Mouse (Mus musculus): ENCODE measurements around the gene Spryd4. TPM values are rescaled to one million over a fixed set of nuclear protein-coding genes. Genes with fewer than 3 reads are reported as not detected.
"Not testable (repeated sequence)": the region's sequence is repeated elsewhere in the genome, so short reads cannot be mapped to it uniquely, and the experiment has no call there.

Spryd4 gene
- polyA plus RNA-seq, 1 experiment: 9.8 TPM

DNA sequence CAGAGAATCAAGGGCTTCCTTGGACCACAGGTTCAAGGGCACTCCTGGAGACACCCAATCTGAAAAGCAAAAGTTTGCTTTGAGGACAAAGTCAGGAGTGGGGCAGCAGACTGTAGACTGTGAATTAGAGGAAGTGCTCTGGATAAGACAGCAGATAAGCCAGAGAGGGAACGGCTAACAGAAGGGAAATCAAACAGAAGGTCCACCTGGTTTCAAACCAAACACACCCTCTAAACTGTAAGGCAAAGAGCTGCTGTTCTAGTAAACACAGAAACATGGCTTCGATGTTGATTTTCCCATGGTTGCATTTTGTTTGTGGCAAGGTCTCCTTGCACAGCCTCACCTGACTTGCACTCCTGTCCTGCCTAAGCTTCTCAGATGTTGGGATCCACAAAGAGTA lies 20.1 kb downstream of the Spryd4 start:
- no peak for DNase-seq (ENCODE audit: extremely low spot score in 1 of 2, low spot score in 1 of 2)

DNA sequence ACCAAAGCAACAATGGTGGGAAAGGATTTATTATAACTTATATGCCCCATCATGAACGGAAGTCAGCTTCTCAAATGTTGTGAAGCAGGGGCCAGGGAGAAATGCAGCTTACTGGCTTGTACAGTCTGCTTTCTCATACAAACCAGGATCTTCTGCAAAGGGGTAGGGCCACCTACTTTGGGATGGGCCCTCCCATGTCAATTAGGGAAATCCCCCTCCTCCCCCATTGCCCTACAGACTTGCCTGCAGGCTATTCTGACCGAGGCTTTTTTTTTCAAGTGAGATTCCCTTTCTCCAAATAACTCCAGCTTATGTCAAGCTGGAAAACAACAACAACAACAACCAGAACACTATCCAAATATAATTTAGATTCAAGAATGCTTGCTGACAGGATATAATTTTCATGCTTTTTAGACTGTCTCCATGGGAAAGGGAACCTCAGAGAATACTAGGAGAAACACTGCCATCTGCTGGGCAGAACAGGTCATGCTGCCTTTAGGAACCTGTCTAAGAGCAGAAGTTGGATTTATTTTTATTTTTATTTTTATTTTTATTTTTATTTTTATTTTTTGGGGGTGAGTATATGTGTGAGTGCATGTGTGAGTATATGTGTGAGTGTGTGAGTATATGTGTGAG lies 23.2 kb downstream of the Spryd4 start:
- peak; percentile 48 to 93 for DNase-seq (ENCODE audit: extremely low spot score in 1 of 2, low spot score in 1 of 2)

DNA sequence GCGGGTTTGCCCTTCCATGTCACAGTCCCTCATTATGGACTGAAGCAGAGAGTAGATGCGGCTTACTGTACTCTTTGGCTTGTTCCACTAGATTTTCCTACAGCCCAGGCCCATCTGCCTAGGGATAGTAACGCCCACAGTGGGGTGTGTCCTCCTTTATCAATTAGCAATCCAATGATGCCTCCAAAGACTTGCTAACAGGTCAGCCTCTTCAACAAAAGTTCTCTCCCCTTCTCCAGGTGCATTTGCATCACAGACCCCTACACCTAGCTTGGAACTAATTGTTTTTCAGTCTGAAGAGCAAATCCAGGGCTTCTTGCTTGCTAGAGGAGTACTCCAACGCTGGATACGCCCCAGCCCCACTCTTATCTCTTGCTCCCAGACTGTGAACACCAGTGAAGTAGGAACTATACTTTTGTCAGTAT lies 24.4 kb downstream of the Spryd4 start:
- no peak for DNase-seq (ENCODE audit: extremely low spot score in 1 of 2, low spot score in 1 of 2)

DNA sequence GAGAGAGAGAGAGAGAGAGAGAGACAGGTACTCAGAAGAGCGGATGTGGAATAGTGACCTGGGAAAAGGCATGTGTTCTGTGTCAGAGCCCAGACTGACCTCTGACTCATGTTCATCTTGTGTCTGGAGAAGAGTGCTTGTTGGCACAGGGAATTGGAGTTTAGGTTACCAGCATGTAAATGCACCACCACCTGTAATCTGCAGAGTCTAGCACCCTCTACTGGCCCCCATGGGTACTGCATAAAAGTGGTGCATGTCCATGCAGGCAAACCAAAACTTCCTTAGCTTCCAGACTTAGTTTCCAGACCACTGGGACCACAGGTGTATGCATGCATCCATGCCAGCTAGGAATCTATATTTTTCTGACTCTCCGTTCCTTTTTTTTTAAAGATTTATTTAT lies 25.6 kb downstream of the Spryd4 start:
- peak in 1 of 2 experiments; percentile 86 for DNase-seq (ENCODE audit: extremely low spot score in 1 of 2, low spot score in 1 of 2)

DNA sequence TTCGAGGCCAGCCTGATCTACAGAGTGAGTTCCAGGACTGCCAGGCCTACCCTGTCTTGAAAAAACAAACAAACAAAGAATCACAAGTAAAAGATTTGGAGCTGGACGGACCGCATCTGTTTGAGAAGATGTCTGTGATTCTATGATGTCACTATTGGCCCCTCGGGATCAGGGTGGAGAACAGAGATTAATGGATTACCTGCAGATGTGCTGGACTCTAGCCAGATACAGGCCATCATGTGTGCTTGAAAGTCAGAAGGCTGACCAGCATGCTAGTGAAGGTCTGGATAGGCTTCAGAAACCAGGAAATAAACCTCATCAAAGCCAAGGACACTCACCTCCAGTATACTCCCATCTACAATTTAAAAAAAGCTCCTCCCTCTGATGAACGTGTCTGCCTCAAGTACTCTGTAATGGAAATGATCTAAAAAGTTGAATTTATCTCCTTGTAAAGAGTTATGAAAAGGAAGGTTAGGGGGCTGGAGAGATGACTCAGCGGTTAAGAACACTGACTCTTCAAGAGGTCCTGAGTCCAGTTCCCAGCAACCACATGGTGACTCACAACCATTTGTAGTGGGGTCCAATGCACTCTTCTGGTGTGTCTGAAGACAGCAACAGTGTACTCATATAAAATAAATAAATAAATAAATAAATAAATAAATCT lies 26.2 kb downstream of the Spryd4 start:
- no peak for DNase-seq (ENCODE audit: extremely low spot score in 1 of 2, low spot score in 1 of 2)

DNA sequence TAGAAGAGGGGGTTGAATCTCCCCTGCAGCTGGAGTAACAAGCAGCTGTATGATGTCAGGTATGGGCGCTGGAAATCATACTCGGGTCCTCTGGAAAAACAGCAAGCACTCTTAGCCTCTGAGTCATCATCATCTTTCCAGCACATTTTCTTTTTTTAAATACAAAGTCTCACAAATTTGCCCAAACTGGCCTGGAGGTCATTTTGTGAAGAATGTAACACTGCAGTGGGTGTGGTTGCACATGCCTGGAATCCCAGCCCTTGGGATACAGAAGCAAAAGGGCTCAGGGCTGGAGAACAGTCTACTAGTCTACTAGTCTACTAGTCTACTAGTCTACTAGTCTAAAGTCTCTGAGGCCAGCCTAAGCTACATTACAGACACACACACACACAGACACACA lies 27.3 kb downstream of the Spryd4 start:
- DNase-seq (ENCODE audit: extremely low spot score in 1 of 2, low spot score in 1 of 2): no peak

DNA sequence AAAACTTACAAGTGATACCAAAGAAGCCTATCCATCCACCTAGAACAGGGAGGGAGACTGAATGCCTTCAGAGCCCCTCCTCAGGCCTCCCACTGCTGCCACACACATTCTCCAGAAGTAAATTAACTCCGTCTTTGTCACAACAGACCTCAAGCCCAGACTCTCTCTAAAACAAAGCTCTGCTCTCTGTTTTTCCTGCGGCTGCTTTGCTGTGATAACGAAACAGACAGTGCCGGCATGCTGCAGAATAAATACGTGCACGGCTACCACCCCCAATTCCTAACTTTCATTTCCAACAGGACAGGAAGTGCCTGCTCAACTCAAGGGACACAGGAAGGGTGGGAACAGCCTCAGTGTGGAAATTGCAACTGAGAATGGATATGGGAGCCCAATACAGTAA lies 31.6 kb downstream of the Spryd4 start, which contains the start of gene Rbms2:
Rbms2 (minus strand) TSS at position 309 of the 400 bp plus-strand sequence.
- DNase-seq (ENCODE audit: extremely low spot score in 1 of 2, low spot score in 1 of 2): no peak

DNA sequence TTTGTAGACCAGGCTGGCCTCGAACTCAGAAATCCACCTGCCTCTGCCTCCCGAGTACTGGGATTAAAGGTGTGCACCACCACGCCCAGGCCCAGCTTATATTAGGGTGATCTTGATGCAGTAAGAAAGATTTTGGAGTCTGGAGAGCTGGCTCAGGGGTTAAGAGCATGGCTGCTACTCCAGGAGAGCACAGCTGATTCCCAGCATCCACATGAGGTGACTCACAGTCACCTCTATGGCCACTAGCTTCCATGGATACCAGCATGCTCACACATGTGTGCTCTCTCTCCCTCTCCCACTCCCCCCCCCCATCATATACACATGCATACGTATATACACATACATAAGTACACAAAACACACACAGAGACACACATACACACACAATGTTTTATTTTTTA lies 34.3 kb downstream of the Spryd4 start:
- DNase-seq (ENCODE audit: extremely low spot score in 1 of 2, low spot score in 1 of 2): no peak

DNA sequence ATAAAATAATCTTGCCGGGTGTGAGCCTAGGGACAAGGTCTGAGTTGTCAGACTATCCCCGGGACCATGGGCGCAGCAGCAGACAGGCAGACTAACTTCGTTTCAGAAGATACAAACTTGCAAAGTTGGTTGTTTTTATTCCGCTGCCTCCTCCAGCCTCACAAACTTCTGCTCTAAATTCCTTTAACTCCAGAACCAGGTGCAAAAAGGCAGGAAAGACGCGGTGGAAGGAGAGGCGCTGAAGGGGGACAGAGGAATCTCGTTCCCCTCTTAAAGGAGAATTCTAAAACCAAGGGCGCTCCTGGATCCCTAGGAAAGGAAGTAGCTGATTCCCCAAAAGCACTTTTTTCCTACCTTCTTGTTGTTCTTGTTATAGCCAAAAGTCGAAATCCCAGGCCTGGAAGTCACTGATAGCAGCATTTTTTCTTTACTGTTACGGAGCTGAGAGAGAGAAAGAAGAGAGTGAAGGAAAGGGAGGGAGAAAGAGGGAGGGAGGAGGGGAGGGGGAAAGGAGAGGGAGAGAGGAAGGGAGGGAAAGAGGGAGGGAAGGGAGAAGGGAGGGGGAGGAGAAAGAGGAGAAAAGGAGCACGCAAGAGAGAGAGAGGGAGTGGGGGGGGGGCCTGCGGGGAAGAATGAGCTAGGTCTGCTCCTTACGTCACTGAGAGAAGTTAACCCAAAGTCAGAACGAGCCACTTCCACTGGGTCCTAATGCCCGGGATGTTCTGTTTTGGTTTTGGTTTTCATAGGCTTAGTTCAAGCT lies 35.4 kb downstream of the Spryd4 start:
- DNase-seq (ENCODE audit: extremely low spot score in 1 of 2, low spot score in 1 of 2): peak; percentile 38 to 71

DNA sequence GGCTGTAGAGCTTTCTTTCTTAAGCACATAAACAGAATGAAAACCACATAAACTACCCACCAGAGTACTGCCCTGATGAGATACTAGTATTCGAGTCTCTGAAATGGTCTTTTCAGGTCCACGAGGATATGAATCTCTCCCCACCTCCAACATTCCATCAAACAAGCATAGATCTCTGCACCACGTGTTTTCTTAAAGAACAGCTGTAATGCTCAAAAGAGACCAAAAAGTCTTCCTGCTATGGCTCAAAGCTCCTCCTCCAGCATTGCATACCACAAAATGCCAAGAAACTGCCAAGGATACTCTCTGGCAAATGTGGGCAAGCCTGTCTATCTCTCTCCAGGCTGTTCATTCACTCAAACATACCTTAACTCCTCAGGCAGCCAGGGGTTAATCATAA lies 36.3 kb downstream of the Spryd4 start:
- DNase-seq (ENCODE audit: extremely low spot score in 1 of 2, low spot score in 1 of 2): no peak

DNA sequence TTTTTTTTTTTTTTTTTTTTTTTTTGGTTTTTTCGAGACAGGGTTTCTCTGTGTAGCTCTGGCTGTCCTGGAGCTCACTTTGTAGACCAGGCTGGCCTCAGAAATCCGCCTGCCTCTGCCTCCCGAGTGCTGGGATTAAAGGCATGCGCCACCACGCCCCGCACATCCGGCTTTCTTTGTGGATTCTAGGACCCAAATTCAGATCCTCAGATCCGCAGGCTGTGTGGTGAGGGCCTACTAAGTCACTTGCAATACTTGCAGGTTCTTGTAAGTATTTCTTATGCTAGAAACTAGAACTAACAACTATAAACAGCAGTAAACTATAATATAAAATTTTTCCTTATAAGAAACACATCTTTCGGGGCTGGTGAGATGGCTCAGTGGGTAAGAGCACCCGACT lies 40.3 kb downstream of the Spryd4 start:
- DNase-seq (ENCODE audit: extremely low spot score in 1 of 2, low spot score in 1 of 2): not testable (repeated sequence)

DNA sequence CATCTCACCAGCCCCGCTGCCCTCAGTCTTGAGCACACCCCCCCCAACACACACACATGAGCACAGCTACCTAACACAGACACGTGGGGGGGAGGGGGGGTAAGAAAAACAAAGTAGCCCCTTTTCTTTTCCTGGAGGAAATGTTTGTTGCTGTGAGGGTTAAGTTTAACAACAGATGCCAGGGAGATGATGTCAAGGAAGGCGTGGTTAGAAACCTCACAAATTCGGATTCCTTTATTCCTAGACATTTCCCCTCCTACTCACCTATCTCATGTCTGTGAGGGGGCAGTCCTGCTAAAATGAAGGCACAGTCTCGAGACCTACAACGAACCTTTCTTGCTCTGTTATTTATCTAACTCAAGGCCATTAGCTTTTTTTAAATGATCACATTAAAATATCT lies 44.5 kb downstream of the Spryd4 start:
- DNase-seq (ENCODE audit: extremely low spot score in 1 of 2, low spot score in 1 of 2): no peak

DNA sequence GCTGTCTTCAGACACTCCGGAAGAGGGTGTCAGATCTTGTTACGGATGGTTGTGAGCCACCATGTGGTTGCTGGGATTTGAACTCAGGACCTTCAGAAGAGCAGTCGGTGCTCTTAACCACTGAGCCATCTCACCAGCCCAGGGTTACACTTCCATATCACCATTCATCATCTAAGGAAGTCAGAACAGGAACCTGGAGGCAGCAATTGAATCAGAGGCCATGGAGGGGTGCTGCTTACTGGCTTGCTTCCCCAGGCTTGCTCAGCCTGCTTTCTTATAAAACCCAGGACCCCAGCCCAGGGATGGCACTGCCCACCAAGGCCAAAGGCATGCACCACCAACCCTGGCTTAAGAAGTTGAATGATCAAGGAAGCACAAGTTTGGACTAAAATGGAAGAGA lies 45.9 kb downstream of the Spryd4 start:
- not testable (repeated sequence) for DNase-seq (ENCODE audit: extremely low spot score in 1 of 2, low spot score in 1 of 2)

Other genes starting within 250 kb of the Spryd4 start
- gene Hsd17b6, start 204.2 kb downstream of the Spryd4 start, polyA plus RNA-seq (2012; rRNA removed): 0.10 and 0.29 TPM in 2 replicates
- 9.5 and 9.9 TPM in 2 replicates for gene Prim1, start 196.6 kb downstream of the Spryd4 start, polyA plus RNA-seq (2012; rRNA removed)
- 238 and 244 TPM in 2 replicates for gene Naca, start 176.2 kb downstream of the Spryd4 start, polyA plus RNA-seq (2012; rRNA removed)
- gene Ptges3, start 152.9 kb downstream of the Spryd4 start, polyA plus RNA-seq (2012; rRNA removed): 80.8 and 83.1 TPM in 2 replicates
- gene Atp5b, start 128.5 kb downstream of the Spryd4 start, polyA plus RNA-seq (2012; rRNA removed): 1,563 and 1,614 TPM in 2 replicates
- gene Baz2a, start 120.2 kb downstream of the Spryd4 start, polyA plus RNA-seq (2012; rRNA removed): 36.0 TPM in 2 replicates
- 19.1 and 20.1 TPM in 2 replicates for gene Rbms2, start 31.5 kb downstream of the Spryd4 start, polyA plus RNA-seq (2012; rRNA removed)
- 37.6 and 39.4 TPM in 2 replicates for gene Gls2, start 17.4 kb downstream of the Spryd4 start, polyA plus RNA-seq (2012; rRNA removed)
- not detected in 2 replicates for gene Mip, start 14.0 kb upstream of the Spryd4 start, polyA plus RNA-seq (2012; rRNA removed)
- 5.1 and 5.3 TPM in 2 replicates for gene Timeless, start 20.3 kb upstream of the Spryd4 start, polyA plus RNA-seq (2012; rRNA removed)
- not detected in 2 replicates for gene Apon, start 42.3 kb upstream of the Spryd4 start, polyA plus RNA-seq (2012; rRNA removed)
- gene Apof, start 56.9 kb upstream of the Spryd4 start, polyA plus RNA-seq (2012; rRNA removed): 0.23 and 0.58 TPM in 2 replicates
- 29.6 and 33.3 TPM in 2 replicates for gene Stat2, start 58.8 kb upstream of the Spryd4 start, polyA plus RNA-seq (2012; rRNA removed)
- 0.34 TPM in 2 replicates for gene Il23a, start 86.9 kb upstream of the Spryd4 start, polyA plus RNA-seq (2012; rRNA removed)
- gene Pan2, start 91.5 kb upstream of the Spryd4 start, polyA plus RNA-seq (2012; rRNA removed): 25.0 and 26.8 TPM in 2 replicates
- 64.4 and 65.1 TPM in 2 replicates for gene Cnpy2, start 110.7 kb upstream of the Spryd4 start, polyA plus RNA-seq (2012; rRNA removed)
- 233 and 236 TPM in 2 replicates for gene Cs, start 125.9 kb upstream of the Spryd4 start, polyA plus RNA-seq (2012; rRNA removed)
- 89.1 and 94.8 TPM in 2 replicates for gene Coq10a, start 157.2 kb upstream of the Spryd4 start, polyA plus RNA-seq (2012; rRNA removed)
- gene Ankrd52, start 165.3 kb upstream of the Spryd4 start, polyA plus RNA-seq (2012; rRNA removed): 31.9 and 32.6 TPM in 2 replicates
- 0.36 and 0.46 TPM in 2 replicates for gene Slc39a5, start 189.4 kb upstream of the Spryd4 start, polyA plus RNA-seq (2012; rRNA removed)
- gene Nabp2, start 199.7 kb upstream of the Spryd4 start, polyA plus RNA-seq (2012; rRNA removed): 75.0 and 80.7 TPM in 2 replicates
- gene Rnf41, start 199.8 kb upstream of the Spryd4 start, polyA plus RNA-seq (2012; rRNA removed): 75.5 and 76.2 TPM in 2 replicates
- gene Smarcc2, start 247.4 kb upstream of the Spryd4 start, polyA plus RNA-seq (2012; rRNA removed): 219 and 255 TPM in 2 replicates